Mouse (Mus musculus): Measurements from ENCODE around the gene Tbca.

DNA sequence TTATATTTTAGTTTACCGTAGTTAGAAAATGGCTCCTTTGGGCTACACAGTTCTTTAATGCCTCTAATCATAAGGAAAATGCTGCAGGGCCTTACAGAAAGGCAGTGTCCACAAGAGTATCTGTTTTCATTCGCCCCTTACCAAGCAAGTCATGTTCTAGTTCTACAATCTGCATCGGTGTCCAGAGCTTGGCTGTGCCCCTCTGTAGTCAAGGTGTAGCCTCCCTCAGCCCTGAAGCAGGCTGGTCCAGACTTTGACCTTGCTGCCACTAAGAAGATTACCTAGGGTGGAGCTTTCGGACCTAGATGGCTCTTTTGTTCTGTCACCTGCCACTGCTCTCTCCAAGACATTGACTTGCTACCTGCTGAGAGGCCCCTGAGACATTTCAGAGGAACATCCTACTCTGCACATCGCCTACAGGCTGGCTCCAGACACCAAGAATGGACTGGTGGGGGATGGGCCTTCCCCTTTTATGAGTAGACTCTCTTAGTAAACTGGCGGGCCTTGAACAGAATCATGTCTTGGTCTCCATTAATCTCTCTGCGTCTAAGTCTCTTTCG lies 69.4 kb downstream of the Tbca start:
- TF ChIP-seq MYOD1 (IDR thresholded peaks at IDR 0.05; ENCODE audit: control insufficient read depth, insufficient read length, low read depth) (no peak), CTCF (IDR thresholded peaks at IDR 0.05; ENCODE audit: control insufficient read depth, insufficient read depth, insufficient read length) (no peak), CEBPB (IDR thresholded peaks at IDR 0.05; ENCODE audit: low read depth) (no peak)

Data from C2C12 (cell line).